Mouse (Mus musculus) forebrain, embryonic 11.5 days (tissue): ENCODE measurements around the gene Cfap100. TPM values are rescaled to one million over a fixed set of nuclear protein-coding genes. Genes with fewer than 3 reads are reported as not detected.
A peak's percentile ranks its signal among the peaks of the same experiment; 100 is the strongest.

ENCODE experiments used
- ATAC-seq: fragments of 200-750 bp; cut with Nextera tagmentation; replicated peaks from 2 replicates; pipeline ENCODE4 v1.8.0; 2017; ENCODE audit warnings: moderate TSS enrichment; ENCODE audit not compliant: low FRiP score
- DNase-seq: peaks from one replicate; pipeline ENCODE4 v3.0.0-alpha.2; 2017; ENCODE audit warnings: low spot score
- H3K27ac ChIP-seq: fragments of 300-500 bp; sonication (generic); 2 replicates; pipeline ENCODE4 v1.5.1; 2014; ENCODE audit warnings: low read depth, low read length
- H3K27me3 ChIP-seq: fragments of 300-500 bp; sonication (generic); 2 replicates; pipeline ENCODE4 v1.6.1; 2014; ENCODE audit warnings: mild to moderate bottlenecking, low read length, mixed read lengths; ENCODE audit not compliant: control insufficient read depth, insufficient read depth
- H3K36me3 ChIP-seq: fragments of 300-500 bp; sonication (generic); 2 replicates; pipeline ENCODE4 v1.6.1; 2014; ENCODE audit warnings: mild to moderate bottlenecking, low read length, moderate library complexity, mixed read lengths; ENCODE audit not compliant: control insufficient read depth, insufficient read depth
- H3K4me1 ChIP-seq: fragments of 300-500 bp; sonication (generic); replicated peaks from 2 replicates; pipeline ENCODE4 v1.6.1; 2014; ENCODE audit warnings: low read length, mixed read lengths; ENCODE audit not compliant: control insufficient read depth, insufficient read depth
- H3K4me2 ChIP-seq: fragments of 300-500 bp; sonication (generic); 2 replicates; pipeline ENCODE4 v1.6.1; 2014; ENCODE audit warnings: low read depth, mild to moderate bottlenecking, low read length, moderate library complexity, mixed read lengths; ENCODE audit not compliant: severe bottlenecking
- H3K4me3 ChIP-seq: fragments of 300-500 bp; sonication (generic); 2 replicates; pipeline ENCODE4 v1.5.1; 2014; ENCODE audit warnings: low read depth, low read length
- H3K9ac ChIP-seq: fragments of 300-500 bp; sonication (generic); 2 replicates; pipeline ENCODE4 v1.6.1; 2014; ENCODE audit warnings: low read length
- H3K9me3 ChIP-seq: fragments of 300-500 bp; sonication (generic); 2 replicates; pipeline ENCODE4 v1.6.1; 2016; ENCODE audit warnings: low read length, mixed read lengths; ENCODE audit not compliant: control insufficient read depth
- WGBS: fragments of 180-500 bp; shearing (Covaris S2); extraction: QIAGEN DNeasy Blood & Tissue Kit; methylation state at CpG from one replicate; pipeline ENCODE4 v1.1.7; 2014; 5-methylcytosine and 5-hydroxymethylcytosine counted together
- polyA plus RNA-seq: library from polyadenylated mRNA; unstranded; fragments of >200 nt; fragmentation: Nextera tagmentation; extraction: Ambion mirVana; gene quantifications from 2 replicates; pipeline ENCODE4 v1.2.1, GENCODE M21; 2014

The Cfap100 gene
- polyA plus RNA-seq, 1 experiment from 2014 or later = 1.8 TPM

DNA sequence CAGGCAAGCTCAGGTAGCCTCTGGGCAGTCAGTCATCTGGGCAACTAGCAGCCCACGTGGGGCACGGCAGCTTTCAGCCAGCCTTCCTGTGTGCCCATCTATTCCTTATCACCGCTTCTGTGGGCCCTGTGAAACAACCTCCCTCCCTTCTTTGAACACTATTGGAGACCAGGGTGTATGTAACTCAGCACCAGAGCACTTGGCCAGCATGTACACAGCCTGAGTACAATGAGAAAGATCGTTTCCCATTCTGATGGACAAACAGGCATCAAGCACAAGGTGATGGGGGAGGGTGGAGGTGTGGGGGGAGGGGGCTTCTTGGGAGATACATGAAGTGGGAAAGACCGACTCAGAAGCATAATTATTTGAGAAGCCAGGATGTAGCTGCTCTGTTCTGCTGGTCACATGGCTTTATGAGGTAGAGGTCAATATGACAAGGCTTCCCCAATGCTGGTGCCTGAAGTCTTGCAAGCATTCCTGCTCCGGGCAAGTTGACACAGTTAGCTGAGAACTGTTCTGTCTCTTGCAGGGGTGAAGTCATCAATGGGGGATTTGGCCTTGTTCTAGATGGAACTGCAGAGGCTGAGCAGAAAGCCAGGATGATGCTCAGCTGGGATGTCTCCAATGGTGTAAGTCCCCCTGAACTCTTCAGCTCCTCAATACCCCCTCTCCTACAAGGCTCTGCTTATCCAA lies 67.5 kb downstream of the Cfap100 start:
- ATAC-seq = no peak
- WGBS = 84% methylated on average over 6 of the region's 6 CpGs
- no peaks in the 10 kb centered on the region for H3K9me3 ChIP-seq
- no peak overlapping the region for H3K4me2 ChIP-seq
- H3K27ac ChIP-seq = no peak overlapping the region
- no peak overlapping the region for H3K9ac ChIP-seq
- no peaks in the 10 kb centered on the region for H3K36me3 ChIP-seq
- no peaks in the 10 kb centered on the region for H3K4me1 ChIP-seq
- no peak for DNase-seq
- no peaks in the 10 kb centered on the region for H3K27me3 ChIP-seq
- H3K4me3 ChIP-seq = no peak overlapping the region

DNA sequence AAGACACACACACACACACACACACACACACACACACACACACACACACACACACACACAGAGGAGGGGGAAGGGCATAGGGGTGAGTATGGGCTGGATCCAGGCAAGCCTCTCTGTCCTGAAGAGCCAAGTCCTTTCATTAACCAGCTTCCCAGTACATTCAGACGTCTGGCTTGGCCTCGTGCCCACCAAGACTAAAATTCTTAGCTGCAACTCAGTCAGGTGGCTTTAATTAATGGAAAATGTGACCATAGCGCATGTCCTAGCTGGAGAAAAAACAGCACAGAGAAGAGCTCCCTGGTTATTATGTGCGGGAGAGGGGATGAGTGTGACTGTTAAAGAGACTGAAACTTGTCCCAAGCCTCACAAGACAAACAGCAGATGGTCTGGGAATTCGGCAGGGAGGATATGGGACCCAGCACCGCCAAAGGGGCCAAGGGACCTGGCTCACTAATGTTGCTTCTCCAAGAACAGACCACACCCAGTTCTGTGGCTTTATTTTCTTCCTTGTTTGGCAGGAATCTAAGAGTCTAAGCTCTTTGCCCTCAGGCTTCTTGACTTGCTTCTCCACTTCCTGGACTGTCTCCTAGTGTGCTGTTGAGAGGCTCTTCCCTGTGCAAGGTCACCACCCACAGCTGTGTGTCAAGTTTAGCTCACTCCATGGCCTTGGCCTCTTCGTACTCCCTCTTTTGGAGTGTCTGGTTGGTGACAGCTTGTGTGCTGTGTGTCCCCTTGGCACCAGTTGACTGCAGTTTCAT lies 68.4 kb downstream of the Cfap100 start:
- Histone ChIP-seq H3K4me3 (no peak overlapping the region), H3K4me2 (no peak overlapping the region), H3K27ac (no peak overlapping the region), H3K27me3 (no peaks in the 10 kb centered on the region), H3K36me3 (no peaks in the 10 kb centered on the region), H3K4me1 (no peaks in the 10 kb centered on the region), H3K9me3 (no peaks in the 10 kb centered on the region), H3K9ac (no peak overlapping the region)
- ATAC-seq (peak; percentile 54; the same call in 1 of the 2 replicates), DNase-seq (no peak)
- WGBS = 59% methylated on average over 7 of the region's 7 CpGs

DNA sequence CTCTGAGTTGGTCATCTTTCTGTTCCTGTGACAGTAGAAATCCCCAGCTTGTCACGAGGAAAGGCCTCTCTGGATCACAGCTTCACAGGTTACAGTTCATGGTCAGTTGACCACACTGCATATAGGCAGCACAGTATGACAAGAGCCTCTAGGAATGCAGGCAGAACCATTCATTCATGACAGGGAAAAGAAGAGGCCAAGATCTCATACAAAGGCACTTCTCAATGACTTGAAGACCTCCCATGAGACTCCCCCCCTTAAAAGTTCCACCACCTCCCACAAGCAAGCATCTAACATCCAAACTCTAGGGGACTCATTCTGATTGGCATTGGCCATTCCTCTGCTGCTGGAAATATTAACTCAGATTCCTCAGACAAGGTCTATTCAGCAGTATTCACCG lies 69.2 kb downstream of the Cfap100 start:
- H3K4me3 ChIP-seq = no peak overlapping the region
- no peak for ATAC-seq
- H3K4me1 ChIP-seq = no peaks in the 10 kb centered on the region
- H3K27me3 ChIP-seq = no peaks in the 10 kb centered on the region
- H3K36me3 ChIP-seq = no peaks in the 10 kb centered on the region
- H3K4me2 ChIP-seq = no peak overlapping the region
- H3K27ac ChIP-seq = no peak overlapping the region
- DNase-seq = no peak
- no peaks in the 10 kb centered on the region for H3K9me3 ChIP-seq
- WGBS = 78% methylated on average over 2 of the region's 2 CpGs
- H3K9ac ChIP-seq = no peak overlapping the region

GRCm38 (mm10) chr6:90358142-90358541 lies 70.5 kb downstream of the Cfap100 start:
- Histone ChIP-seq H3K4me3 (no peak overlapping the region), H3K27me3 (no peaks in the 10 kb centered on the region), H3K36me3 (no peaks in the 10 kb centered on the region), H3K27ac (no peak overlapping the region), H3K9me3 (no peaks in the 10 kb centered on the region), H3K9ac (no peak overlapping the region), H3K4me2 (no peak overlapping the region), H3K4me1 (no peaks in the 10 kb centered on the region)
- DNase-seq = no peak
- WGBS = 71% methylated on average over 5 of the region's 5 CpGs
- no peak for ATAC-seq

Other genes with a start within 250 kb of the Cfap100 start
- not detected in 2 replicates for gene V1ra8, start 226.0 kb downstream of the Cfap100 start, polyA plus RNA-seq
- not detected in 2 replicates for gene Vmn1r53, start 204.4 kb downstream of the Cfap100 start, polyA plus RNA-seq
- gene Vmn1r54, start 182.5 kb downstream of the Cfap100 start, polyA plus RNA-seq = not detected in 2 replicates
- gene BC048671, start 127.6 kb downstream of the Cfap100 start, polyA plus RNA-seq = not detected in 2 replicates
- gene Chst13, start 103.6 kb downstream of the Cfap100 start, polyA plus RNA-seq = 0.15 TPM in 1 of 2 replicates, not detected in the other
- gene Uroc1, start 95.5 kb downstream of the Cfap100 start, polyA plus RNA-seq = not detected in 2 replicates
- gene Zxdc, start 59.3 kb downstream of the Cfap100 start, polyA plus RNA-seq = 10.0 and 11.3 TPM in 2 replicates
- gene Klf15, start 33.8 kb upstream of the Cfap100 start, polyA plus RNA-seq = 2.8 and 3.0 TPM in 2 replicates
- gene Aldh1l1, start 57.6 kb upstream of the Cfap100 start, polyA plus RNA-seq = 1.2 and 2.8 TPM in 2 replicates
- 2.2 and 2.4 TPM in 2 replicates for gene Slc41a3, start 175.9 kb upstream of the Cfap100 start, polyA plus RNA-seq